Mouse (Mus musculus): ENCODE data around the gene Dok4.

GRCm38 (mm10) chr8:94914256-94914655 lies 38.1 kb upstream of the Dok4 start:
- TF ChIP-seq POLR2A (IDR thresholded peaks at IDR 0.05; ENCODE audit: insufficient read depth, low read depth, low read length): no peak
- no peak for TF ChIP-seq CTCF (IDR thresholded peaks at IDR 0.05; ENCODE audit: insufficient read depth, low read depth, low read length)
